Mouse (Mus musculus) regulatory T cell (primary cell): ENCODE measurements around the gene Parvb.

Experiments used
- in situ Hi-C: fragments of 300-600 bp; cut with MboI, MseI; formaldehyde crosslinking; loops from one replicate; pipeline ENCODE4 v1.15.1; 2025; ENCODE audit warnings: high pct_unique_total_duplicates

The Parvb gene

DNA sequence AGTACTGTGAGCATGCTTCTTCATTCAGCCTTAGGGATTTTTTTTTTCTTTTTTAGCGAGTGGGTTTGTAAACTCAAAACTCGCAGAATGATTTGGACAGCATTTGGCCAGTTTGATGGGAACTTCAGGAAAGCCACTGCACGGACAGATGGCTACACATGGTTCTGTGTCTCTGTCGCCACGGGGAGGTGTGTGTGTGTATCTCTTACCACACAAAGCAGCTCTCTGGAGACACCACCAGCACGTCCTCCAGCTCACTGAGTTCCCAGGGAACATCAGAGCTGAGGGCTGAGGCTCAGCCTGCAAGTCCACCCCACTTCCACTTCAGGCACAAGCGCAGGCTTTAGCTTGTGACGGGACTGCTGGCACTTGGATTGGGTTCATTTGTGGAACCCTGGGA, 22.5 kb downstream of the Parvb start:
- in situ Hi-C loops, result no loop called here

DNA sequence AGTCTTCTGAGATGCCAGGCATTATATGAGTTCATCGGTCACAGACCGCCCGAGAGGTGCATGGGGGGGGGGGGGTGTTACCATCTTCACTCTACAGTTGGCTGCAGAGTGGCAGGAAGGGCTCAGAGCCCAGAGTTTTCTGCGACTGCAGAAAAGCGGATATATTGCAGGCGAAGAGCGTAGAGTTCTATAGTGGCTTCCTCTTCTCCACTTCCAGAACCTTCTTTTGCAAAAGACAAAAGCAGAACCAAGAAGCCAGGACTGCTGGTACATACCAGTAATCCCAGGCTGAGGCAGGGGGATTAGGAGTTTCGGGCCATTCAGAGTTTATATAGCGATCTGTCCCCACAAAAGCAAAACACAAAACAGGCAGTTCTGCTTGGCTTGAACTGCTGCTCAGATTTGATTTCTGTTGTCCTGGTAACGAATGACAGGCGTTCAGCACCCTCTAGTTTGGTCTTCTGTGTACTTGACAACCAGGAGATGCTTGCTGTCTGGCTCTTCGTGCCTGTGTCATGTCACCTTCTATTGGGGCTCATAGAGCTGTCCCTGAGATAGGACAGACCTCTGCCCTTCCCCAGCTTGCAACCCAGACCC, 24.5 kb downstream of the Parvb start:
- in situ Hi-C loops, result no loop called here

DNA sequence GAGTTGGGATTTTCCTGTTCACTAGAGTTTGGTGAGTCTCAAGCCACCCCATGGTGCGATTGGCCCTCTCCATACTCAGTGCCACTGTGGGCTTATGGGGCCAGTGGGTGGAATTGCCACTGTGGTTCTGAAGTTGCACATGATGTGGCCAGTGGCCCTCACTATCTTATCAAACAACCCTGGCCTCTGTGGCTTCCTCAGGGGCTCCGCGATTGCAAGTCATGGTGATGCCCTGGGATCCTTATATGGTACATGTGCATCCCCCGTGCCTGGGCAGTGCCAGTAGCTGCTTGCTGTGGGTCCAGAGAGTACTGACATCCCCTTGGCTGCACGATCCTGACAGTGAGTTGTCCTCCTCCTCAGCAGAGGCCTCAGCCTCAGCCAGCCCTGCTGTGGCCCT, 25.0 kb downstream of the Parvb start:
- in situ Hi-C loops, result no loop called here

DNA sequence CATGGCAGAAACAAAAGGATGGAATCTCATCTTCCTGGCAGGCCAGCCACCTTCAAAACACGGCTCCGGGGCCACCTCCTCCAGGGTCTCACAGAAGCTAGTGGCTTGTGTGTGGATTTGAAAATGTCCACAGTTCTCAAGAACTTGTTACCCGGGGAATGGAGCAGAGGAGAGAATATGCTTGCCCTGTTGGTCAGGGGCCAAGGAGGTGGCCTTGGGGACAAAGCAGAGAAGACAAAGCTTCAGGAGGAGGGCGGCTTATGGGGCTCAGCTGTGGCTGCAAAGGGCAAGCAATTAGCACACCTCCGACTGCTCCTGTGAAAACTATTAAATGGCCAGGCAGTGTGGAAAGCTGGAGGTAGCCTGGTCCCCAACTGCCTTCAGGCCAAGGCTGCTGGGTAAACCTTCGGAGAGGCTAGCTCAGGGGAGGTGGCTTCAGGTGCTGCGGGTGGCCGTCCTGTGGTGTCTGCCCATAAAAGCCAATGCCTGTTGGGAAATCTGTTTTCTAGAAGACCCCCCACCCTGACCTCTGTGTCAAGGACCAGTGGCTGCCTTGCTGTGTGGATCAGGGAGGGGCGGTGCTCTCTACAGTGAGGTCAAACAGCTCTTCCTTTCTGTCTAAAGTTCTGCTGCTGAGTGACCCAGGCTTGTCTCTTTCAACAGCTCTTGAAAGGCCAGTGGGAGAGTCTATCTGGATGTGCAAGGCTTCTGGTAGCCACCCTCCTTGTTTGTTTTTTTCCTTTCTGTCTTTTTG, 26.9 kb downstream of the Parvb start:
- in situ Hi-C loops, result no loop called here

DNA sequence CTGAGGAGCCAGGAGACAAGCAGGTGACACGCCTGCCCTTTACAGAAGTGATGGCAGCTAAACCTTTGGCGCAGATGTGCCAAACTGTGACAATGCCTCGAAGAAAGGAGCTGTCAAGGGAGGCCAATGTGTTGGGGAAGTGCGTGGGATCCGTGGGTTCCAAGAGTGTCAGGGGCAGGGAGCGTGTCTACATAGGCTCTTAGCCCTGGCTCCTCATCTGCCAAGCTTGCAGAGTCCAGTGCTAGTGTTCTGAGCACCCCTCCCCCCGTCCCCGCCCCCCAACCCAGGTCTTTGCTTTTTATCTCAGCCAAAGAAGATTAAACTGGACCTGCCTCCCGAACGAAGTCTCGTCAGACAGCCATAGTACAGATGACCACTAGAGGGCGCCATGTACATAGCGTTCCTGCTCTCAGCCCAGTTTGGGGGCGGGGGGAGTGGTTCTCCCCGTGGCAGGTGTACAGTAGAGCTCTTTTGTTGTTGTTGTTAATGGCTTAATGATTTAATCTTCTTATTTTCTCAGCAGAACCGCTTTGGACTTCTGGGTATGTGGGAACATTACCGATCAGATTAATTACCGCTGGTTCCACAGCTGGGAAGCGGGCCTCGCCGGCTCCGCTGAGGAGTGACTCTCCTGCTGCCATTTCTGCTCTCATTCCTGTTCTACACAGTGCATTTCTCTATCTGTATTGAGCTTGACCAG, 28.4 kb downstream of the Parvb start:
- in situ Hi-C loops, result no loop called here

DNA sequence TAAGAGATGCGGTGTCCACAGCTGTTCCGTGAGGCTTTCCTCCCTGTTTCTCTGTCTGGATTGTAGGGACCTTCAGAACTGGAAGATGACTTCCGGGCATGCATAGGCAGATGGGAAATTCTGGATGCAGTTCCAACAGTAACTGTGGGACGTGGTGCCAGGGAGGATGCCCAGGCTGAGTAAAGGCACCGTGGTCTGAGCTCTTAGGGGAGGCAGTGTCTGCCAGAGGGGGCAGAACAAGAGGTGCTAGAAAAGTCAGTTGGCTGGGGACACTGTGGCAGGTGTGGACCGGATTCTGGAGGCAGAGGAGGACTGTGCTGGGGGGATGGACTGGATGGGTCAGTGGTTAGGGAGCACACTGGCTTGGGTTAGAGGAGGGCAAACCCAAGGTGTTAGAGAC, 30.8 kb downstream of the Parvb start:
- in situ Hi-C loops, result no loop called here

DNA sequence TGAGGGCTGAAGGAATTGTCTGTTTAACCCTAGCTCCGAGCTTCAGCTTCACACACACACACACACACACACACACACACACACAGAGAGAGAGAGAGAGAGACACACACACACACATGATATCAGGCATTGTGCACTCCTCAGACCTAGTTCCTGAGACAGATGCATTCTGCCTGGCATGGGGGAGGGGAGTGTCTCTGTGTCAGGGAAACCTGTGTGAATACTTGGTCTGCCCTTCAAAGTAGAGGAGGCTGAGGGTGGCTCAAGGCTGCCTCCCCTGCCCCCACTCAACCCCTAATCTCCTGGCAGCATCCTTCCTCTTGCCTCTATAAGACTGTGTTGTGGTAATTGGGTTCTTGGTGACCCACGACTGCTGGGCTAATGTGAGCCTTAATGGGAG, 31.7 kb downstream of the Parvb start:
- in situ Hi-C loops, result no loop called here

DNA sequence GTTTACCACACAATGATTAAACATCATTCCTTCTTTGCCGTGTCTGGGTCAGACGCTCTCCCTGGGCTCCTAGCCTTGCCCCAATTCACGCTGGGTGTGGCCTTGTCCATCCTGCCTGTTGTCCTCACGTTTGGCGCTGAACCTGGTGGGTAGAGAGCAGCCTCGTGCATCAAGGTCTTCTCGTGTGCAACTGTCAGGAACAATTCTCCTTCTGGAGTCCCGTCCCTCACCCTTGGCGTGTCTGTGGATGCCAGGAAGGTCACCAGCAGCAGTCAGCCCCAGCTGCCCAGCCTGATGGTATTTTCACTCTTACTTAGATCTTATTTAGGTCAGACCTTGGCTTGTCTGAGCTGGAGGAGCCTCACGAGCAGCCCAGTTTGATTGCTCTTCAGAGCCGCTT, 33.3 kb downstream of the Parvb start:
- in situ Hi-C loops, result no loop called here

DNA sequence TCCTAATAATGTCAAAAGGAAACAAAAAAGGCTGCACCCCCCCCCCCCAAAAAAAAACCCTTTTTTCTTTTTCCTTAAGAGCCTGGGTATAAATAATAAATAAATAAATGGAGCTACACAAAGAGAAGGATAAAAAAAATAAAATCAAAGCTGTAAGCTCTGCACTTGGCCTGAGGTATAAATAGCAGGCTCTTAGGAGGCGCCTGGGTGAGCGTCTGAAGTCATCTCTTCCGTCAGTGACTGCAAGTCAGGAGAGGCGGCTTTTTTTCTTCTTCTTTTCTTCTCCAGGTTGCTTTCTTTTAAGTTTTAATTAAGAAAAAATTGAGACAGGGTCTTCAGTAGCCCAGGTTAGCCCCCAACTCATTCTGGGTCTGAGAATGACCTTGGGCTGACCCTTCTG, 34.4 kb downstream of the Parvb start:
- in situ Hi-C loops, result no loop called here

DNA sequence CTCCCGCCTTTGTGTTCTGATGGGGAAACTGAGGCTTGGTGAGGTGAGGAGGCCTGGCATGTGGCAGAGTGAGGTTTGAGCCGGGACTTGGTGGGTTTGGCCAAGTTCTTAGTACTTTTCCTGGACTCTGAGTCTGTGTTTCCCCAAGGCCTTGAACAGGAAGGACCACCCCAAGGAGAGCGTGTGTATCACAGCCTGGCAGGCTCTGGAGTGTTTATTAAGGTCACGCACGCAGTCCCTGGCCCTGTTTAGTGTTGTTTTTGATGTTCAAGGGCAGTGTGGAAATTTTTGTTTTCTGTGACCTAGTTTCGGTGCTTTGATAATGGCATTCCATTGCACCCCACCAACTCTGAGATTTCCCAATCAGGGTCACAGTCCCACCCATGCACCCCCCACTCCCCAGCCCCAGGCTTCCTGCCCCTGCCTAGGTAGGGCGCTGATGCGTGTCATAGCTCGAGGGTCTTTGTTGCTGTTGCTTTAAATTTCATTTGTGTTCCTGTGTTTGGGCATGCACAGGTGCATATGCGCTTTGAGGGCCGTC, 35.9 kb downstream of the Parvb start:
- in situ Hi-C loops, result no loop called here

DNA sequence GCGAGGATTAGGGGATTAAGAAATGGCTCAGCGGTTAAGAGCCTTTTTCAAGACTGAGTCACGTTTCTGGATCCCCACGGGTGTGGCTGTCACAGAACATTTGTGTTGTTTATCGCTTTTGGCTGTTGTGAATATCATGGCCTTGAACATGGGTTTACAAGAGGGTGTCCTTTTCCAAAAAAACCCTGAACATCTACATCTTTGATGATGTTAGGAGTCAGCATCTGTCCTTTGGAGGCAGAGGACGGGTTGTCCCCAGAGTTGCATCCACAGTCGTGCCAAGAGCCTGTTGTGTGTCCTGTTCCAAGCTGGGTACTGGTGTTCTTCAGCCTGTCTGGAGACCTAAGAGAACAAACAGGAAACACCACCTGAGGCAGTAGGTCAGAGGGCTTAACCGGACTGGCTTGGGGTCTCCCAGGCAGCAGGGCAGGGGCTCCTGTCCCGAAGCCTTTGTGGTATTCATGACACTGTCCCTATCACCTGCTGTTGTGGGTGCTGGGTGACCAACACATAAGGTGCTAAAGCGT, 37.3 kb downstream of the Parvb start:
- in situ Hi-C loops, result no loop called here

DNA sequence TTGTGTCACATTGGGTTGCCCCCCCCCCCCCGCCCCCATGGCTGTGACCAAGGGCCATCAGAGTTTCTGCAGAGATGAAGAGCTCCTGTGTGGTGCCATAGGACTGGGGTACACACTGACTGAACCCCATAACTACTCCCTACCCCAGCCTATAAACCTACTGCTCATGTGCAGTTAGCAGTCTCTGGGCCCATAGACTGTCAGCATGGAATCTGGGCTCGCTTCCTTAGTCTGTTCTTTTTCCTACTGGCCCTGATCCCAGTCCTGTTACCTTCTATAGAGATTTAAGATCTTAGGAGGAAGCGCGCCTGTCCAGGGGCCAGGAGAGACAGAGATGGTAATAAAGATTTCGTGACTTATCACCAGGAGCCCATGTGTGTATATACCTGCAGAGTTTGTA, 38.2 kb downstream of the Parvb start:
- in situ Hi-C loops, result no loop called here

DNA sequence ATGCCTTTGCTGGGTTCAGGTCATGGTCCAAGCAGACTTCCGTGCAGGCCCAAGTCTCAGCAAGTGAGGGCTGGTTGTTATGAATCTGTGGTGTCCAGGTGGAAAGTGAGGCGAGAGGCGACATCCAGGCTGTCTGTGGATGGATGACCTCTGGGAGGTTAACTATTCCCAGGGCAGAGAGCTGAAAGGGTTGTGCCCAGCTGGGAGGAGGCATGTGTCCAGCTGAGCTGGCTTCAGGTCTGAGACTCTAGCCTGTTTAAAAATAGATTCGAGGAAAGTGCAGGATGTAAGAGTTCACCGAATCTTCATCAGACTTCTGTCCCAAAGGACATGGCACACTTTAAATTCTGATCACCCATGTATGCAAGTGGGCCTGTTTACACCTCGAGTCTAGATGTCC, 38.6 kb downstream of the Parvb start:
- in situ Hi-C loops, result no loop called here

DNA sequence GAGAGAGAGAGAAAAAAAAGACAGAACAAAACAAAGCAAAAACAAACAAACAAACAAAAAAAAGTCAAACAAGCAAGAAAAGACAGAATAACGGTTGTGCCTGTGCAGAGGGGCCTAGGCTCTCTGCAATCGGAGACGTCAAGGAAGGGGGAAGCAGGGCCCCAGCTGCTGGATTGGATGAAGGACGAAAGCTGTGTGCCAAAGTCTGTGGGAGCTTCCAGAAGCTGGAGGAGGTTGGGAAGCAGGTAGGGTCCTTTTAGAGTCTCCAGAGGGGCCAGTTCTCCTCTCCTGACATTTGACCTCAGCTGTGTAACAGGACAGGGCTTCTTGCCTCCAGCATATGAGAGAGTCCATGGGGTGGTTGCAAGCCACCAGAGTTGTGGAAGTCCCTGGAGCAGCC, 44.2 kb downstream of the Parvb start:
- in situ Hi-C loops, result no loop called here

DNA sequence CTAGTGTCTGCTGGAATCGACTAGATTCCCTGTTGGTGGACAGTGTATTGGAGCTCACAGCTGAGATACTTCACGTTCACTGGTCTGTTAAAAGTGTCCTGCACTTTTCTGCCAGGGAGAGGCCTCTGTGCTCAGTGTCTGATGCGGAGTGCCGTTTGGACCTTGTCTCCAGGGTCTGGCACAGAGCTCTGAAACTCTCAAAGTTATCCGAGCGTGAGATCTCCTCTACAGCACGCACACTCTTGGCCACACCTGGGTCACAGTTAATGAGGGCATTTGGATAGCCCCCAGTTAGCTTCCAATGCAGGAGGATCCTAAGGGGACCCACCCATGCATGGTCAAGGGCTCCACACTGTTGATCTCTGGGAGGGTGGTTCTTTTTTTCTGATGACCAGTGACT, 46.2 kb downstream of the Parvb start:
- in situ Hi-C loops, result no loop called here

DNA sequence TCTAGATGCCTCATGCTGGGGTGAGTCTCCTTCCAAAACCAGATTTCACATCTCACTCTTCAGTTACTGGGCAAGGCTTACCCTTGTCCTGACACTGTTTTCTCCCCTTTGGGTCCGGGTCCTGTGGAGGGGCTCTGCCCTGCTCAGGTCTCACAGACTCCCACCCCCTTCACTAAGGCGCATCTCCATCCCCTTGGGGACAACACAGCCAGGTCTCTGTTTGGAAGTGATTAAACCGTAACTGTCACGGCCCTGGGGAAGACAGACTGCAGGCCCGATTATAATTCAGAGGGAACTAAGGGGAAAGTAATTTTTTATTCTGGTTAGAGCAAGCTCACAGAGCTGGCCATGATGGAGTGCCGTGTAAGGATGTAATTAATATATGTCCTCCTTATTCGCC, 46.8 kb downstream of the Parvb start:
- in situ Hi-C loops, result no loop called here

DNA sequence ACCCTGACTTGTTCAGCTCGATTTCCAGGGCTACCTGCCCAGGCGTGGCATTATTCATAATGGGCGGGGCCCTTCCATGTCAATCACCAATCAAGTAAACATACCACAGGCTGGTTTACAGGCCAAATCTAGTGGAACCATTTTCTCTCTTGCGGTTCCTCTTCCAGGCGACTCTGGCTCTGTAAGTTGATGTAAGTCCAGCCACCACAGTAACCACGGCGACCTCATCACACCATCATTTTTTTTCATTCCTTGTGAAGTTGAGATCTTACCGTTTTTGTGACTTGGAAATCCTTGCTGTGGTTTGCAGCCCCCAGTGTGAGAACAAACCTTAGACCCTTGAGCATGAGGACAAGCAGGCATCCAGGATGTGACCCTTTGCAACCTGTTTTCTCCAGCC, 48.5 kb downstream of the Parvb start:
- in situ Hi-C loops, result loop anchor here (5.0 kb wide), 1 partner anchor 332 kb away; no protein-coding TSS in a partner anchor

DNA sequence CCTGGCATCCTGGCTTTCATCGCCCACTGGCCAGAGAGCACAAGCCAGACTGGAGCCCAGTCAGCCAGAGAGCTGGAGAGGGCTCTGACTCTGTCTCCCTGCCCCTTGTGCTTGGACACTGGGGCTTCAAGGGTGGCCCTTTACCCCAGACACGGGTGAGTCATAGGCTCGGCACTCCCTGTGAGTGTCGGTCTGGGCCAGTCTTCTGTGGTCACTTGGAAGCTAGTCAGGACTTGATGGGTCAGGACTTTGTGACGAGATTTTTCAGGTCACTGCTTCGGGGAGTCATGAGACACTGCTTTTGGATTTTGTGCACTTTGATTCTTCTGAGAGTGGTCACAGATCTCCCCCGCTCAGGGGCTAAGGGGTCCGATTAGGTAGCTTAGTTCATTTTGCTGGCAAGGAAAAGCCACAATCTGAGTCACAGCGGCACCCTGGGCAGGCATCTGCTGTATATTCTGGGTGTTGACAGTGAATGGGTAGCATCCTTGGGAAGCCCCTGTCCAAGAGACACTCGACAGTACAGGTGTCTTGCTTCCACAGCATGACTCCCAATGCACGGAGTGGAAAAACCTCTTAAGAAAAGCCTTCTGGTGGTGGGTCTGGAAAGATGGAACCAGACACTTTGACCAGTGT, 49.0 kb downstream of the Parvb start:
- in situ Hi-C loops, result loop anchor here (5.0 kb wide), 1 partner anchor 331 kb away; no protein-coding TSS in a partner anchor

DNA sequence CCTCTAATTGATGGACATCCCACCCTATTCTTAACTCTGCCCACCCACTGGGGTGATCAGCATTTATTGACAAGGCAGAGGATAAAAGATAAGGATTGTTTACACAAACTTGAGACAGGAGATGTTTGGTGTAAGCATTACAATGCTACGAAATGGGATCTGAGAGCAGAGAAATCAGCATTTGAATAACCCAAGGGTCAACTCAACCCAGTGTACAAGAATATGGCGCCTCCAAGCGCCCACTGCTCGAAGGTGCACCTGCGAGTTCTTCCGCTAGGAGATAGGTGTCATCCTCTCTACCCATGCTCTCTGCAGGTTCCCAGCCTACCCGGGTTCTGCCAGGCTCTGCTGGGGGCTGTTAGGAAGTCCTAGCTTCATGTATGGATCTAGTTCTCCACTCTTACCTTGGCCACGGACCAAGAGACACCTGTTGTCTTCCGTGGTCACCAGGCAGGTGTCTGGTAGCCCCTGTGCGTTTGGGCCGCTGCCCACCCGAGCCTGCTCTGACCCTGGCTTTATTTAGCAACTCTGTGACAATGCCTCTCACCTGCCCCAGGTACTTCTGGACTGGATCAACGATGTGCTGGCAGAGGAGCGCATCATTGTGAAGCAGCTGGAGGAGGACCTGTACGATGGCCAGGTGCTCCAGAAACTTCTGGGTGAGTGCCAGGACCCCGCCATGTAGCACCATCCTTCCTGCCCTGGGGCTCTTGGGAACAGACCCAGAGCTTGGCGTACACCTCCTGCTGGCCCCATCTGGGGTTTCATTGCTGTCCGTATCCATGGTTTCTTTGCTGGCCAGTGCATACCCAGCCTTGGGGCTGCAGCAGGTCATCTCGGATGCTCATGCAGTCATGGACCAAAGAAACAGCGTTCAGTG, 50.6 kb downstream of the Parvb start:
- in situ Hi-C loops, result loop anchor here (5.0 kb wide), 1 partner anchor 330 kb away; no protein-coding TSS in a partner anchor

DNA sequence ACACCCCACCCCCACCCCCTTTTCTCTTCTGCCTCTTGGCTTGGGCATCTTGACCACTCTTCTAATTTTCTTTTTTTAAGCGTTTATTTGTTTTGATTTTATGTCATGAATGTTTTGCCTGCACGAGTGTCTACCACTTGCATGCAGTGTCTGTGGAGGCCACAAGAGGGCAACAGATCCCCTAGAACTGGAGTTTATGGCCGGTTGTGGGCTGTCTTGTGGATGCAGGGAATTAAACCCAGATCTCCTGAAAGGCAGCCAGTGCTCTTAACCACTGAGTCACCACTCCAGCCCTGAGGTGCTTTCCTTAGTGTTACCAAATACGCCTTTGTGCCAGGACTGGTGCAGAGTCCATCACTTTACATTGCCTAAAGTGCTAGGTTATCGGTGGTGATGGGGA, 52.2 kb downstream of the Parvb start:
- in situ Hi-C loops, result loop anchor here (5.0 kb wide), 1 partner anchor 328 kb away; no protein-coding TSS in a partner anchor

DNA sequence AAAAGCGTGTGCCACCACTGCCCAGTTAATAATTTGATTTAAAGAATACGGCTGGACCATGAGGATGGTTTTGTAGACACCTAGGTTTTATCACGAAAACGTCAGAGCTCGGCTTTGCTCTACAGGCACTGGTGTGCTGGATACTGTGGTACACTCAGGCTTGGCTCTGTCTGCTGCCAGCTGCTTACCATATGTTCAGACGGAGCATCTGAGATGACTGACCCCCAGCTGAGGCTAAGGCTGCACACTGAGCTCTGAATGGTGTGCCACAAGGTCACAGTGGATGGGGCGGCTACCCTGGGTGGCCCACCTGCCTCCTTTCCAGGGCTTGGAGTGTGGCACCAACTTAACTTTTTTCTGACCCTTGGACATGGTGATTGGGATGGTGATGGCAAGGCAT, 53.6 kb downstream of the Parvb start:
- in situ Hi-C loops, result no loop called here
